Mouse (Mus musculus) thymus, postnatal 36 days (tissue): ENCODE measurements around the gene Calcoco1.
A peak's percentile ranks its signal among the peaks of the same experiment; 100 is the strongest.

Experiments
- DNase-seq, 2 experiments: peaks; one replicate each; pipeline ENCODE4 v3.0.0; 2022; ENCODE audit warnings: mixed read lengths in 2 of 2

Gene Calcoco1

GRCm38 (mm10) chr15:102721980-102722475 is at the start of gene Calcoco1:
Gene Calcoco1 (minus strand): TSS chr15:102722178.
- DNase-seq, result peak; percentile 92 to 94

DNA sequence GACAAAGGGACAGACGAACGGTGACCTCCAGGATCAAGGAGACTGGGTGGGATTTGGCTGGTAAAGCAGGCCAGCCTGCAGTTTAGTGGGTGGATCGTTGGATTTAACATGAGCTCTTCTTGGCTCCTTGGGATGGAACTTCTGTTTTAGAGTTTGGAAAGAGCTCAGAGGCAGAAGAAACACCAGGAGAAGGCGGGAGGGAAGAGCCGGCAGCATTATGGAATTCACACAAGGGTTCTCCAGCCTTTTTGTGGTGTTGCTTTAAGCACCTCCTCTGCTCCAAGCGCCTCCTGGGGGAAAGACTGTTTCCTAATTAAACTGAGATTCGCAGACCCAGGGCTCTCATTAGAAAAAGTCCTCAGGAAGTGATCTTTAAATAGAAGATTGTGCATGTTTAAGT is 48.9 kb upstream of the Calcoco1 start:
- no peak for DNase-seq

GRCm38 (mm10) chr15:102765207-102765606 is 43.2 kb upstream of the Calcoco1 start:
- DNase-seq, result no peak

DNA sequence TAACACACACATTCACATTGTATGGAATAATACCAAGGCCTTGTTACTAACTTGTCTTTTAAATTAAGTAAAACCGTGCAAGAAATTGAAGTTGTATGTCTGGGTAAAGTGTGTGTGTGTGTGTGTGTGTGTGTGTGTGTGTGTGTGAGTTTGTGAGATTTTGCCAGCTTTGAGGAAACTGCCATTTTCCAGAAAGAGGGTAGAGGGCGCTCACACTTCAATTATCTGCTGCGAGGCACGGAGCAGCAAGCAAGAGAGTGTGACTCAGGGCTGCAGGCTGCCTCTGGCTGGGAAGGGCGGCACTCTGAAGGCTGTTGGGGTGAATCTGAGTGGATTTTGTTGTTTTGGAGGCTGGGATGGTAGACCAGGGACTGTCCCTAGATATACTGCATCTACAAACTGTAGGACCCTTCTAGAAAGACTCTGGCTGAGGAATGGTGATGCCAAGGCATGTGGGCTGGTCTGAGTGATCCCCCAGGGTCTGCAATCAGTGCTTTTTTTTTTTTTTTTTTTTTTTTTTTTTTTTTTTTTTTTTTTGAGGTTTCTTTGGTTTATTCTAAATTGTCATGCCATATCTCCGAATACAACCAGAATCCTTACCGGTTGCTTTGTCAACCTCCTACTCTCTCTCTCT is 39.9 kb upstream of the Calcoco1 start:
- no peak for DNase-seq

DNA sequence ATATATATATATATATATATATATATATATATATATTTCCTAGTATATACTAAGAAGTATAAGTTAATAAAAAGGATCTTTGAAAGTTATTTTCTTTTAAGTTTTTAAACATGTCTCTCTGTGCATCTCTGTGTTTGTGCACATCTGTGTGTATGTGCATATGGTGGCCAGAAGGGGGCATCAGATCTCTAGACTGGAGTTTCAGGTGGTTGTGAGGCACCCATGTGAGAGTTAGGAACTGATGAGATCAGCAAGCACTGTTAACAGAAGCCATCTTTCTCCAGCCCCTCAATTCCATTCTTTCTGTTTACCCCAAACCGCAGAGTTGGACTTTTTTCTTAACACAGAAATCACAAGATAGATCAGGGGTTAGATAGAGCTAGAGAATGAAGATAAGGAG is 35.7 kb upstream of the Calcoco1 start:
- DNase-seq, result no peak

DNA sequence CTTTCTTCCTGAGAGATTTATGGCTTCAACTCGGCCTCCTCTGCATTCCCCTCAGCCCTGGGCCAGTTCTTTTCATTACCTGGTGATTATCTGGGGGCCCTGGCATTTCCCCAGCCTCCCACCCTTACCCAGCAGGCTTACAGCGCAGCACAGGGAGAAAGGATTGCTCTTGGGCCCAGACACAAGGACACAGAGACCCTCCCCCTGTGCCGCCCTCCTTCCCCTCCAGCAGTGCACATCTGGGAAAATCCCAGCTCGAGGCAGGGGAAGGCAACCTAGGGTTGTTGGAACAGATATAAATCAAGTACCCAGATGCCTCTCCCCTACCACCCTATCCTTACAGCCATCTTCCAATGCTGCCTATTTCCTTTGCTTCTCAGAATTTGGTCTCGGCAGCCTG is 33.1 kb upstream of the Calcoco1 start:
- no peak for DNase-seq

DNA sequence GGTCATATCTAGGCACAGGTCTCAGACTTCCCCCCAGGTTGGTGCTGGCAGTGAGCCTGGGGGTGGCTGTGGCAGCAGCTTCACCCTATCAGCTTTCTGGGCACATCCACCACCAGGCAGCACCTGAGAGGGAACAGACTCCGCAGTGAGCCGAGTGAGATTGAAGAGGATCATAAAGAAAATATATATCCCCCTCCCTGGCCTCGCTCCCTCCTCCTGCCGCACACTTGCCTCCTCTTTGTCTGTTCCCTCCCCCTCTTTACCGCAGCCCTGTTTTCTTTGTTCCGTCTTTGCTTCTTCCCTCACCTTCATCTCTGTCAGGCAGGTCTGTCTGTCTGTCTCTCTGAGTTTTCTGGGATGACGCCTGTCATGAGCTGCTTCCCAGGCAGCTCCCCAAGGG is 32.4 kb upstream of the Calcoco1 start:
- no peak for DNase-seq

GRCm38 (mm10) chr15:102753170-102753569 is 31.2 kb upstream of the Calcoco1 start:
- DNase-seq, result peak; percentile 25 to 32

GRCm38 (mm10) chr15:102752164-102752563 is 30.2 kb upstream of the Calcoco1 start:
- no peak for DNase-seq

DNA sequence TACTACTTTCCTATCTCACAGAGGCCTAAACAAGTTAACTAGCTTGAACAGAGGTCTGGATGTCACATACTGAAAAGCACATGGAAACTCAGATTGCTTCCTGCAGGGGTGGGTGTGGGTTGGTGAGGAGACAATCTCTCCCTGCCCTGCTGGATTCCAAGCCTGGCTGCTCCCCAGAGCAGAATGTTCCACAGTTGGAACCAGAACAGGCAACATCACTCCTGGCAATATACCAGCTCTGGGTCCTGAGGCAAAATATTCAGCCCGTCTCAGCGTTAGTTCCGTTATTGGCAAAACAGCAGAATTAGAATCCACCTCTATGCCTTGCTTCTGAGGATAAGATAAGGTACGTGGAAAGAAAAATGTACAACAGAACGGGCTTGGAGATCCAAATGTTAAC is 28.3 kb upstream of the Calcoco1 start:
- no peak for DNase-seq

DNA sequence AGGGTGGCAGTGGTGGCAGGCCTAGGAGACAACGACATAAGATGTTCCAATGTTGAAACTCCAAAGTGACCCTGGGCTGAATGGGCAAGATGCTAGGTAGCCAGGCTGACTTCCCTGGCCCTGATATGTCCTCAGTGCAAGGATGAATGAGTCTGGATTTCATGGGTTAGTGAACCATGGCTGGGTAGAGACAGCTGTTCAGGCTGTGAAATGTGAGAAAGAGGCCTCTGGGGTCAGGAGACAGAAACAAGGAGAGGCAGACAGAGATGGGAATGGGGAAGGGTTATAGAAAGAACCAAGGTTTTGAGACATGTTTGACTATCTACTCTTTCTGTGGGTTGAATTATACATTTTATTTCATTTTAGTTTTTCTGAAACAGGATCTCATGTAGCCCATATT is 27.1 kb upstream of the Calcoco1 start:
- no peak for DNase-seq

- no peak for DNase-seq
Measured at GRCm38 (mm10) chr15:102747853-102748252, 25.9 kb upstream of the Calcoco1 start.

- DNase-seq, result no peak
Measured at GRCm38 (mm10) chr15:102747286-102747640, 25.3 kb upstream of the Calcoco1 start.

DNA sequence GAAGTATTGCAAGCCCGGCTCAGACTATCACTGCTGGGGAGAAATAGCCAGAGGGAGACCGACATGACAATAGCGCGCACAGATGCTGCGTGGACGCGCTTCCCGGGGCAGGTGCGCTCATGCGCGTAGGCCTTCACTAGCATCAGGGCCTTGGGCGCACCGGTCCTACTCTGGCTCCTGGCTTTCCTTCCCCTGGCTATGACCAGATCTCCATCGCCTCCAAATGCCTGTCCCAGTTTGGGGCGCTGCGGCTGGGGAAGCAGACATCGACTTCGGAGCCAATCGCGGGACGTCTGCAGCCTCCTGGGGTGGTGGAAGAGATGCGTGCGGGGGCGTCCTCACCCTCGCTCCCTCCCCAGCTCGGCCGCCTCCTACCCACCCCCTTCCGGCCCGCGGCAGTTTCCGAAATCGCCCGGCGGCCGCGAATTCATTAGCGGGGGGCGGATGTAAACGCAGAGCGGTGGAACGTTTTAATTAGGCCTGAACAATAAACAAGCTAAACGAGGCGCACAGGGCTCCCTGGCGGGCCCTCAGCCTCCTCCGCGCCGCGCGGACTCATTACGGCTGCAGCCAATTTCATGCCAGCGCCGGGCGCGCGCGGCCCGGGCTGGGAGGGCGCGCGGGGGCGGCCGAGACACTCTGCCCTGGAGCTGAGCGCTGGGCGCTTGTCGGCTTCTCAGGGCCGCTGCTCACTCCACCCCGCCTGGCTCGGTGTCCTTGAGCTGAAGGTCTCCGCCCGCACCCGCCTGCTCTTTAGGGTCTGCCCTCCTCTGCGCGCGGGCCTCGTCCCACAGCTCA is 24.7 kb upstream of the Calcoco1 start:
- no peak for DNase-seq

DNA sequence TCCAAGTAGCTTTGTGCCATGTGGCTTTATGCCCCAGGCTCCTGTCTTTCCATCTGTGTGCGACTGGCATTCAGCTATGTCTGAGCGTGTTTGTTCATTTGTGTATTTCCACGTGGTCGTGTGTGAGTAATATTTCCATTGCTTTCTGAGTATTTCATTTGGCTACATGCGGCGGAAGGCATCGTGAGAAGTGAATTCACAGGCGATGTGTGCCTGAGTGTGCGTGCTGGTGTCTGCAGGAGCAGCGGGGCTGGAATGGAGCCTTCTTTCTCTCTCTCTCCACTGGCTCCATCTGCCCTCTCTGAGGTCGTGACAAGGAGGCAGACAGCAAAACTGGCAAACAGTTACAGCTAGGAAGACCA is 24.1 kb upstream of the Calcoco1 start:
- DNase-seq, result no peak

DNA sequence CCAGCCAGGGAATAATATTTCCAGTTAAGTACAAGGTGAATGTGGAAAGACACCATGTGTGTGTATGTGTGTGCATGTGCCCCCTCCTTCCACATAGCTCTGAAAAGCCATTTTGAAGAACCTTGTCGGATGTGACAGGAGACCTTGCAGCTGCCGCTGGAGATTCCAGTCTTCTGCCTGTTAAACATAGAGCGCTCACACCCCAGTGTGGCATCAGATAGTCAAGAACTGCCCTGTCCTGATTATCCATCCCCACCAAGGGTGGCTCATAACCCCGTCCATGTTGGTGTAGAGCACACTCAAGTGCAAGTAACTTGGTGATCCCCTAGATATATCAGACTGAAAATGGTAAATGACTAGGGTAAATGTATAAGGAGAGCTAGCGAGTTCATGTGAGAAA is 23.4 kb upstream of the Calcoco1 start:
- no peak for DNase-seq

GRCm38 (mm10) chr15:102744831-102745230 is 22.9 kb upstream of the Calcoco1 start:
- DNase-seq, result no peak

- no peak for DNase-seq
Measured at GRCm38 (mm10) chr15:102744416-102744815, 22.4 kb upstream of the Calcoco1 start.

DNA sequence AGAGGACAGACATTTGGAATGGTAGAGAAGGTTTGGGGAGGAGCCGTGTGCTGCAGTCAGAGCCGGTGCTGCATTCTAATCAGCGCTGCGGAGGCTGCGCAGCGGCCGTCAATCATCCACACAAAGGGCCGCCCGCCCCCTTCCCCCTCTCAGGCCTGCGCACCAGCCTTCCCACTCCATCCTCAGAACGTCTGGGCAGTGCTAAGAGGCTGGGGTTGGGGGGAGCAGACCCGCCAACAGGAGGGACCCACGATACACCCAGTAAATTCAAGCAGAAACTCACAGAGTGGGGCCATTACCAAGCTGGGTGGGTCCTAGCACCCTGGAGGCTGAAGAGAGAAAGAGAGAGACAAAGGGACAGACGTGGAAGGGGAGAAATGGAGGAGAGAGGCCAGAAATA is 22.0 kb upstream of the Calcoco1 start:
- no peak for DNase-seq

- DNase-seq, result no peak
Measured at GRCm38 (mm10) chr15:102743196-102743595, 21.2 kb upstream of the Calcoco1 start.

- DNase-seq, result peak; percentile 84 to 88
Measured at GRCm38 (mm10) chr15:102742589-102742988, 20.6 kb upstream of the Calcoco1 start.

GRCm38 (mm10) chr15:102739520-102740297 is 17.7 kb upstream of the Calcoco1 start:
- DNase-seq, result peak; percentile 47 to 48

DNA sequence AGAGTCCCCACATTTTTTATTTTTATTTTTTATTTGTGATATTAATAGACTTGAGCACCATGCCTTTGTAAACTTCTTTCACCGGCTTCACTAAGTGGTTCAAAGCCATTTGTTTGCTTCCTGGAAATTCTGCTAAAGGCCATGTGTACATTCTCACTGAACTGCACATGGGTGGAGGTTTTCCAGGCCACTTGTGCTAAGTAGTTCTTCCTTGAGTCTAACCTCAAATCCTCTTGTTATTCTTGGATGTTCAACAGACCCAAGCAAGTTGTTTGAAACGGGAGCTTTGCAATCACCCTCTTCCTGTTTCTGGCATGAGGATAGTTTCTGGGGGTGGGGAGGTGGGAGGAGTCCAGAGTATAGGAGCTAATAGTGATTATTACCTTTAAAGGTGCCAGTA is 16.5 kb upstream of the Calcoco1 start:
- DNase-seq, result no peak

- DNase-seq, result no peak
Measured at GRCm38 (mm10) chr15:102737092-102737491, 15.1 kb upstream of the Calcoco1 start.
